Mouse (Mus musculus) G1E (cell line): ENCODE measurements around the gene Vps54. TPM values are rescaled to one million over a fixed set of nuclear protein-coding genes. Genes with fewer than 3 reads are reported as not detected.

ENCODE experiments used
- ATAC-seq: 2 replicates; pipeline ENCODE4 v1.8.0; 2016; ENCODE audit warnings: mild to moderate bottlenecking; ENCODE audit not compliant: insufficient number of reproducible peaks, poor library complexity, low FRiP score, severe bottlenecking; ENCODE audit errors: extremely low read depth
- DNase-seq: peaks from one replicate; pipeline ENCODE4 v3.0.0; 2012; ENCODE audit warnings: low spot score
- H3K27me3 ChIP-seq: 2 replicates; pipeline ENCODE4 v1.6.1; 2012; ENCODE audit warnings: mild to moderate bottlenecking, low read length, inconsistent platforms; ENCODE audit not compliant: insufficient read depth
- H3K36me3 ChIP-seq: replicated peaks from 2 replicates; pipeline ENCODE3; 2012; ENCODE audit warnings: mild to moderate bottlenecking, inconsistent platforms
- H3K4me1 ChIP-seq: 2 replicates; pipeline ENCODE4 v1.6.1; 2012; ENCODE audit warnings: low read depth, low read length, inconsistent platforms, mixed read lengths; ENCODE audit not compliant: insufficient read depth
- H3K4me3 ChIP-seq: 2 replicates; pipeline ENCODE4 v1.5.1; 2012; ENCODE audit warnings: low read depth, mild to moderate bottlenecking, inconsistent platforms, low read length, moderate library complexity, mixed read lengths
- H3K9me3 ChIP-seq: replicated peaks from 2 replicates; pipeline ENCODE4 v1.6.1; 2012; ENCODE audit warnings: inconsistent platforms
- CTCF ChIP-seq: IDR thresholded peaks from 2 replicates; pipeline ENCODE4 v1.5.1; 2012; ENCODE audit warnings: low read depth, low read length, inconsistent platforms, mixed read lengths
- GATA1 ChIP-seq: IDR thresholded peaks from 2 replicates; pipeline ENCODE4 v1.6.1; 2012; ENCODE audit warnings: borderline replicate concordance, low read length, inconsistent platforms, mixed read lengths
- GATA2 ChIP-seq: IDR thresholded peaks from 2 replicates; pipeline ENCODE4 v1.6.1; 2012; ENCODE audit warnings: low read depth, low read length, inconsistent platforms, borderline replicate concordance
- POLR2AphosphoS5 ChIP-seq: IDR thresholded peaks from 2 replicates; pipeline ENCODE4 v1.6.1; 2012; ENCODE audit warnings: low read depth, low read length, inconsistent platforms; ENCODE audit not compliant: insufficient replicate concordance
- TAL1 ChIP-seq: conservative IDR thresholded peaks from 2 replicates; pipeline ENCODE4 v1.6.1; 2012; ENCODE audit warnings: low read depth, low read length, inconsistent platforms, mixed read lengths
- polyA plus RNA-seq: library from polyadenylated mRNA; stranded (reverse); fragments of >175 nt; gene quantifications from 2 replicates; pipeline ENCODE4 v1.2.3, GENCODE M21; 2012
- total RNA-seq, 2 experiments: library from RNA; stranded (forward) in 1 of 2; stranded (reverse) in 1 of 2; fragments of 200-1000 nt in 1 of 2; fragments of >200 nt in 1 of 2; fragmentation: Nextera tagmentation in 1 of 2; gene quantifications; 2 replicates each; pipeline ENCODE4 v1.2.3; 2014 to 2017

Vps54 gene
- total and polyA plus RNA-seq, 3 experiments: 1.4 to 55.4 (median 42.9) TPM

GRCm38 (mm10) chr11:21308119-21308518, 69.0 kb downstream of the Vps54 start:
- ATAC-seq: no peak
- TF ChIP-seq GATA2: no peak
- Histone ChIP-seq H3K4me3 (no peak overlapping the region), H3K4me1 (peaks cover 2% of the 10 kb centered on the region; the same call in 1 of the 2 replicates), H3K27me3 (no peaks in the 10 kb centered on the region), H3K36me3 (peaks cover 68% of the 10 kb centered on the region), H3K9me3 (no peaks in the 10 kb centered on the region)
- no peak for DNase-seq

- Histone ChIP-seq H3K4me3 (no peak overlapping the region), H3K4me1 (peaks cover 5% of the 10 kb centered on the region; the same call in 1 of the 2 replicates), H3K9me3 (no peaks in the 10 kb centered on the region), H3K27me3 (no peaks in the 10 kb centered on the region), H3K36me3 (peaks cover 69% of the 10 kb centered on the region)
- no peak for DNase-seq
- no peak for ATAC-seq
- TF ChIP-seq TAL1 (no peak), GATA1 (no peak), CTCF (no peak), GATA2 (no peak), POLR2AphosphoS5 (no peak)
Observed at GRCm38 (mm10) chr11:21309516-21309915, 70.4 kb downstream of the Vps54 start.

GRCm38 (mm10) chr11:21313922-21314657, 75.0 kb downstream of the Vps54 start:
- ATAC-seq (no peak), DNase-seq (no peak)
- Histone ChIP-seq H3K9me3 (no peaks in the 10 kb centered on the region), H3K4me3 (no peak overlapping the region), H3K4me1 (peaks cover 3% of the 10 kb centered on the region; the same call in 1 of the 2 replicates), H3K36me3 (peaks cover 70% of the 10 kb centered on the region), H3K27me3 (no peaks in the 10 kb centered on the region)
- TF ChIP-seq GATA1 (no peak), CTCF (no peak), POLR2AphosphoS5 (no peak), GATA2 (no peak), TAL1 (no peak)

GRCm38 (mm10) chr11:21321577-21321976, 82.5 kb downstream of the Vps54 start:
- Histone ChIP-seq H3K27me3 (no peaks in the 10 kb centered on the region), H3K36me3 (peaks cover 48% of the 10 kb centered on the region), H3K4me1 (no peaks in the 10 kb centered on the region), H3K4me3 (no peak overlapping the region), H3K9me3 (no peaks in the 10 kb centered on the region)
- TF ChIP-seq TAL1: no peak
- TF ChIP-seq CTCF: no peak
- TF ChIP-seq POLR2AphosphoS5: no peak
- TF ChIP-seq GATA1: no peak
- no peak for TF ChIP-seq GATA2
- DNase-seq: no peak
- ATAC-seq: no peak

- DNase-seq: no peak
- no peak for ATAC-seq
- Histone ChIP-seq H3K36me3 (peaks cover 47% of the 10 kb centered on the region), H3K4me1 (no peaks in the 10 kb centered on the region), H3K4me3 (no peak overlapping the region), H3K9me3 (no peaks in the 10 kb centered on the region), H3K27me3 (no peaks in the 10 kb centered on the region)
- no peak for TF ChIP-seq GATA1
- no peak for TF ChIP-seq GATA2
- no peak for TF ChIP-seq POLR2AphosphoS5
- no peak for TF ChIP-seq CTCF
- no peak for TF ChIP-seq TAL1
Observed at GRCm38 (mm10) chr11:21322349-21322748, 83.3 kb downstream of the Vps54 start.

- Histone ChIP-seq H3K4me3 (no peak overlapping the region), H3K27me3 (no peaks in the 10 kb centered on the region), H3K9me3 (no peaks in the 10 kb centered on the region), H3K36me3 (peaks cover 39% of the 10 kb centered on the region), H3K4me1 (no peaks in the 10 kb centered on the region)
- DNase-seq (no peak), ATAC-seq (no peak)
- TF ChIP-seq POLR2AphosphoS5 (no peak), GATA1 (no peak), CTCF (no peak), TAL1 (no peak), GATA2 (no peak)
Observed at GRCm38 (mm10) chr11:21325781-21326180, 86.7 kb downstream of the Vps54 start.
